In the genomic region with DNA sequence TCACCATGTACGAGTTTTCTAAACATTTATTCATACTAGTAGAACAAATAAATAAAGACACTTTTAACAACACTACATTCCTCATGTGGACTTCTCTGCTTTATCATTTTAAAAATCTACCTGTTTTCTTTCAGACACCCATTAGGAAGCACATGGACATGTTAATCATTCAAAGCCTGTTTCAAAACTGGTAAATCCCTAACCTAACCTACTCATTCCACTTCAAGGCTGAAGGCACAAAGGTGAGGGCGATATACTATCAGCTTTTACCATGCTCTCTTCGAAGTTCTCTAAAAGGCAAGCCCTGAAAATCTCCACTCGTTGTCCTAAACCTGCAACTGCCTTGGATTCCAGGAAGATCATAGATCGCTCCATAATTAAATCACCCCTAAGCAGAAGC, we compare ENCODE assay signal across 20 mouse cellular contexts. TPM values are rescaled to one million over a fixed set of nuclear protein-coding genes. Genes with fewer than 3 reads are reported as not detected.
"Had no signal": no experiment of that assay in that cellular context is flagged by ENCODE, and none has a peak within 500 bp of the region (broad histone marks: within the 10 kb centered on the region; RNA-seq: fewer than 3 reads in every experiment).

No protein-coding gene starts in this region.

- H3K9me3 ChIP-seq: lung, embryonic 15.5 days; megakaryocyte, embryonic 14.5 days; midbrain, embryonic 13.5 days; midbrain, embryonic 15.5 days; neural tube, embryonic 12.5 days; stomach, embryonic 15.5 days had no signal

- H3K36me3 ChIP-seq: lung, embryonic 15.5 days; midbrain, embryonic 13.5 days; midbrain, embryonic 15.5 days; neural tube, embryonic 12.5 days; stomach, embryonic 15.5 days had no signal

- H3K4me3 ChIP-seq: lung, embryonic 15.5 days; megakaryocyte, embryonic 14.5 days; midbrain, embryonic 13.5 days; midbrain, embryonic 15.5 days; neural tube, embryonic 12.5 days; stomach, embryonic 15.5 days had no signal

- ATAC-seq: lung, postnatal 0 days; midbrain, embryonic 13.5 days; midbrain, embryonic 15.5 days had no signal

- H3K9ac ChIP-seq: lung, embryonic 15.5 days; midbrain, embryonic 13.5 days; midbrain, embryonic 15.5 days; neural tube, embryonic 12.5 days; stomach, embryonic 15.5 days had no signal

- H3K27me3 ChIP-seq: lung, embryonic 15.5 days; megakaryocyte, embryonic 14.5 days; neural tube, embryonic 12.5 days; stomach, embryonic 15.5 days had no signal

- H3K27ac ChIP-seq: lung, embryonic 15.5 days; macrophage; midbrain, embryonic 13.5 days; midbrain, embryonic 15.5 days; neural tube, embryonic 12.5 days; stomach, embryonic 15.5 days; stomach, postnatal 0 days had no signal

- DNase-seq: lung, adult 2 months; lung, postnatal 14 days; lung, postnatal 36 days; right cerebral cortex, postnatal 14 days; thymus, adult 2 months; thymus, postnatal 25 days; thymus, postnatal 4 days had no signal

- H3K4me2 ChIP-seq: lung, embryonic 15.5 days; midbrain, embryonic 11.5 days; midbrain, embryonic 13.5 days; midbrain, embryonic 15.5 days; neural tube, embryonic 12.5 days; stomach, embryonic 15.5 days had no signal

- H3K4me1 ChIP-seq: lung, embryonic 15.5 days; megakaryocyte, embryonic 14.5 days; midbrain, embryonic 13.5 days; midbrain, embryonic 15.5 days; neural tube, embryonic 12.5 days; stomach, embryonic 15.5 days had no signal

RNA-seq across cellular contexts. Expression of a gene that starts 8.2 kb away (rescaled TPM):
- polyA plus RNA-seq: lung, adult 2 months; lung, embryonic 15.5 days; lung, postnatal 0 days; macrophage; midbrain, embryonic 11.5 days; midbrain, embryonic 13.5 days; midbrain, embryonic 15.5 days; midbrain, postnatal 0 days; neural tube, embryonic 12.5 days; neural tube, embryonic 14.5 days; spleen, adult 2 months; stomach, embryonic 15.5 days; stomach, postnatal 0 days had no signal
